ENCODE assay signal across 11 mouse cellular contexts in genomic region chr2:60384763-60385085, GRCm38 (mm10). TPM values are rescaled to one million over a fixed set of nuclear protein-coding genes. Genes with fewer than 3 reads are reported as not detected.
A peak's percentile ranks its signal among the peaks of the same experiment; 100 is the strongest.
DNase-seq lines count a peak whose midpoint lies in the region; ATAC-seq and TF ChIP-seq lines count a peak whose summit lies in the region.
"Had no signal": no experiment of that assay in that cellular context is flagged by ENCODE, and none has a peak within 500 bp of the region (broad histone marks: within the 10 kb centered on the region; RNA-seq: fewer than 3 reads in every experiment).

No protein-coding gene starts in this region.

- H3K9me3 ChIP-seq in neural tube, embryonic 15.5 days (replicated peaks): no peaks in the 10 kb centered on the region
- H3K9me3 ChIP-seq: embryonic facial prominence, embryonic 15.5 days; limb, embryonic 10.5 days; neural tube, embryonic 12.5 days had no signal

- no peaks in the 10 kb centered on the region for H3K27me3 ChIP-seq in thymus, adult 2 months (ENCODE audit: control insufficient read depth, insufficient read depth, low read length)
- H3K27me3 ChIP-seq in neural tube, embryonic 15.5 days (replicated peaks): peaks cover 10% of the 10 kb centered on the region; the same call in 1 of the 2 replicates

- H3K4me2 ChIP-seq in neural tube, embryonic 15.5 days: no peak overlapping the region
- H3K4me2 ChIP-seq: embryonic facial prominence, embryonic 15.5 days; neural tube, embryonic 12.5 days had no signal

- H3K4me3 ChIP-seq in thymus, adult 2 months (ENCODE audit: control insufficient read depth, insufficient read depth, low read length): no peak overlapping the region
- no peak overlapping the region for H3K4me3 ChIP-seq in neural tube, embryonic 15.5 days (replicated peaks)
- H3K4me3 ChIP-seq: embryonic facial prominence, embryonic 15.5 days; limb, embryonic 10.5 days; neural tube, embryonic 12.5 days had no signal

- no peaks in the 10 kb centered on the region for H3K36me3 ChIP-seq in thymus, adult 2 months (ENCODE audit: control insufficient read depth, insufficient read depth, low read length)
- no peaks in the 10 kb centered on the region for H3K36me3 ChIP-seq in neural tube, embryonic 15.5 days
- H3K36me3 ChIP-seq: embryonic facial prominence, embryonic 15.5 days; limb, embryonic 10.5 days; neural tube, embryonic 12.5 days had no signal

- no peak for TF ChIP-seq CTCF in thymus, adult 2 months (IDR thresholded peaks at IDR 0.05; ENCODE audit: borderline replicate concordance, control insufficient read depth, extremely low read depth, insufficient read depth, low read length, poor library complexity)

- no peak for ATAC-seq in neural tube, embryonic 15.5 days (ENCODE audit: low FRiP score)

- intact Hi-C loops in left cerebral cortex, postnatal 4 days (cut with DNase I): no loop called here
- intact Hi-C loops in left cerebral cortex, postnatal 25 days (cut with DNase I): no loop called here

- DNase-seq in thymus, adult 2 months: peak; percentile 7
- DNase-seq in thymus, adult 18-20 months: no peak
- DNase-seq in gonadal fat pad, adult 2 months (ENCODE audit: low read depth): peak; percentile 67
- peak; percentile 30 to 56 for DNase-seq in kidney, postnatal 25 days
- no peak for DNase-seq in left cerebral cortex, postnatal 4 days
- DNase-seq in left cerebral cortex, postnatal 25 days (ENCODE audit: low spot score in 2 of 2): no peak
- DNase-seq: cerebellum, adult 11-12 months had no signal

- TF ChIP-seq POLR2A in thymus, adult 2 months (IDR thresholded peaks at IDR 0.05; ENCODE audit: control insufficient read depth, extremely low read depth, insufficient read depth, low read length, poor library complexity): no peak

- peaks cover 17% of the 10 kb centered on the region for H3K4me1 ChIP-seq in thymus, adult 2 months (replicated peaks; ENCODE audit: control insufficient read depth, insufficient read depth, low read length)
- H3K4me1 ChIP-seq in neural tube, embryonic 15.5 days: peaks cover 10% of the 10 kb centered on the region

- peak overlapping the region; percentile 8; the same call in 1 of the 2 replicates for H3K27ac ChIP-seq in thymus, adult 2 months (ENCODE audit: control insufficient read depth, insufficient read depth, low read length)
- no peak overlapping the region for H3K27ac ChIP-seq in neural tube, embryonic 15.5 days (replicated peaks)
- H3K27ac ChIP-seq: embryonic facial prominence, embryonic 15.5 days; limb, embryonic 10.5 days; neural tube, embryonic 12.5 days had no signal

- no peak overlapping the region for H3K9ac ChIP-seq in neural tube, embryonic 15.5 days (replicated peaks)
- H3K9ac ChIP-seq: embryonic facial prominence, embryonic 15.5 days; neural tube, embryonic 12.5 days had no signal

RNA-seq across cellular contexts. Expression of gene Ly75, which starts 1.6 kb away (rescaled TPM):
- polyA plus RNA-seq in thymus, adult 2 months (2012; rRNA removed): 17.4 and 20.8 TPM in 2 replicates
- polyA plus RNA-seq in gonadal fat pad, adult 2 months (2012; rRNA removed): 0.28 and 0.32 TPM in 2 replicates
- total RNA-seq in left cerebral cortex, postnatal 4 days (2021): 1 to 10 TPM; 5.1 to 6.7 TPM
- 1 to 10 TPM; 1.2 to 1.7 TPM for total RNA-seq in left cerebral cortex, postnatal 25 days (2021)
- polyA plus RNA-seq in neural tube, embryonic 15.5 days (2015; fragmentation: Nextera tagmentation; extraction: Ambion mirVana): 1.1 and 5.3 TPM in 2 replicates

Comparison
In these comparisons a context has a peak if more than half of its experiments do, and no peak if none do; other contexts are left out.
1. DNase-seq: peak in thymus, adult 2 months (single experiment), gonadal fat pad, adult 2 months (single experiment) and kidney, postnatal 25 days (2 of 2); none in thymus, adult 18-20 months (0 of 2), left cerebral cortex, postnatal 4 days (single experiment) and left cerebral cortex, postnatal 25 days (0 of 2).